Mouse (Mus musculus) bone marrow, adult 2 months (tissue): ENCODE data around the gene Kalrn.

Experiments used
- CTCF ChIP-seq: fragments of 200-500 bp; IDR thresholded peaks from 2 replicates; pipeline ENCODE4 v1.5.1; 2011; ENCODE audit warnings: low read length, control low read depth; ENCODE audit not compliant: control insufficient read depth, insufficient read depth
- POLR2A ChIP-seq: fragments of 200-500 bp; IDR thresholded peaks from 2 replicates; pipeline ENCODE4 v1.6.1; 2011; ENCODE audit warnings: low read depth, mild to moderate bottlenecking, control low read depth, low read length, borderline replicate concordance; ENCODE audit not compliant: control insufficient read depth

DNA sequence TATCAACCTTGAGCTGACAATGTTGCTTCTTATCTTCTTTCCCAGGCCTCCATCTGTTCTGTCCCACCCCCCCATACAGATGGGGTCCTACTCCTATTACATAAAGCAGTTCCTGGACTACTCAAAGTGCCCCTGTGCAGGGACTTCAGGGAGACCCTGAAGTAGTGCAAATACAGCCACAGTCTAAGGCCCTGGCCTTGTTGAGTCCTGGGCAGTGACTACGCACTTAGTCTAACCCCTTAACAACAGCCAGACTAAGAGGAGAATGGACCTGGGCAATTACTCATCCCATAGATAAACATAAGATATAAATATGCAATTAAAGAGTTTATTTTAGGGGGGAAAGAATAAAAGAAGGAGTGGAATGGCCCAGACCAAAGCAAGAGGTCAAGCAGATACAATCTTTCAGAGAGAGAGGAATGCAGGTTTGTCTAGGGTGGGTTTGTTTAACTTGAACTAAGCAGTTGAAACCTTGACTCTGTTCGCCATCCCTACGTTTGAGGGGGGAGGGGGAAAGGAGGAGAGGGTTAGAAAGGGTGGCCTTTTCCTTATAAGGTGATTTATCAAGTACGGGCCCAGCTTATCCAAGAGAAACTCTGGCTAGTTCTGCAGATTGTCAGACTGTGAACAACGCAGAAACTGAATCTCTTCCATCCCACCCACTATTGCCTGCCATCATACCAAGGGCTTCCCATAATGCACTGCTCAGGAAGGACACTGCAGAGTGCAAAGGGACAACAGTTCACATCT lies 44.9 kb downstream of the Kalrn start:
- TF ChIP-seq POLR2A (no peak), CTCF (no peak)
